Mouse (Mus musculus) lung, adult 2 months (tissue): ENCODE data around the gene Irx4.

ENCODE experiments used
- CTCF ChIP-seq: fragments of 200-500 bp; IDR thresholded peaks from 2 replicates; pipeline ENCODE4 v1.5.1; 2011; ENCODE audit warnings: mild to moderate bottlenecking, low read length, control low read depth; ENCODE audit not compliant: insufficient read depth
- POLR2A ChIP-seq: fragments of 200-500 bp; IDR thresholded peaks from 2 replicates; pipeline ENCODE4 v1.6.1; 2011; ENCODE audit warnings: low read depth, mild to moderate bottlenecking, control low read depth, low read length, borderline replicate concordance; ENCODE audit errors: extremely low read depth

DNA sequence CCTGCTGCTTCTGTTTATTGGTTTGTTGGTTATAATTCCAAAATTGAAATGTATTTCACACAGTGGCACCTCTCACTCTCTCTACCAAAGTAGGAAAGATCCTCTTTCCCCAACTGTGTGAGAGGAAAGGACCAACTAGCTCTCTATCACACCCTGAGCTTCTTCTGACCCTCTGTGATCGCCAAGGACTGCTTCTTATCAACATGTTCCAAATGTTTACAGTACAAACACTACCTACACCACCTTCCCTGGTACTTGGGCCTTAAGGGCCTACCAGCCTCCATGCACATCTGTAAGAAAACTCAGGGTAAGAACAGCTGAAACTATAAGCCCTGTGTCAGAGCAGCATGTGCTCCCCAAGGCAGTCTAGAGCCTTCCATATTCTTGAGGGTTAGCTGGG, 17.5 kb downstream of the Irx4 start:
- TF ChIP-seq CTCF (no peak), POLR2A (no peak)
